Mouse (Mus musculus): ENCODE measurements around the gene Ifnk. TPM values are rescaled to one million over a fixed set of nuclear protein-coding genes. Genes with fewer than 3 reads are reported as not detected.

The Ifnk gene
- total and polyA plus RNA-seq, 3 experiments: not detected

DNA sequence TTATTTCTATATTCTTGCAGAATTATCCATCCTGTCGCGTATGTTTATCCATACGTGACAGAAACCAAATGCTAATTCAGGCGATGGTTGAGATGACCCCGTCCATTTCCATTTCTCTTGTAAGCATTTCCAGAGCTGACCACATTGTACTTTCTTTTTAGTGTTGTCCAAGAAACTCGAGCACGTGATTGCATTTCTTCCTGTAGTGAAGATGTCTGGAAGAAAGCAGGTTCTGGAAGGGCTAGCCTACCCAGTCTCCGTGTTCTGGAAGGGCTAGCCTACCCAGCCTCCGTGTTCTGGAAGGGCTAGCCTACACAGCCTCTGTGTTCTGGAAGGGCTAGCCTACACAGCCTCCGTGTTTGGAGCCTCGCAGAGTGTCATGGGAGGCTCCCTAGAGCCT, 27.8 kb upstream of the Ifnk start:
- ATAC-seq (ENCODE audit: extremely low read depth, insufficient number of reproducible peaks, low FRiP score, poor library complexity, severe bottlenecking): no peak

DNA sequence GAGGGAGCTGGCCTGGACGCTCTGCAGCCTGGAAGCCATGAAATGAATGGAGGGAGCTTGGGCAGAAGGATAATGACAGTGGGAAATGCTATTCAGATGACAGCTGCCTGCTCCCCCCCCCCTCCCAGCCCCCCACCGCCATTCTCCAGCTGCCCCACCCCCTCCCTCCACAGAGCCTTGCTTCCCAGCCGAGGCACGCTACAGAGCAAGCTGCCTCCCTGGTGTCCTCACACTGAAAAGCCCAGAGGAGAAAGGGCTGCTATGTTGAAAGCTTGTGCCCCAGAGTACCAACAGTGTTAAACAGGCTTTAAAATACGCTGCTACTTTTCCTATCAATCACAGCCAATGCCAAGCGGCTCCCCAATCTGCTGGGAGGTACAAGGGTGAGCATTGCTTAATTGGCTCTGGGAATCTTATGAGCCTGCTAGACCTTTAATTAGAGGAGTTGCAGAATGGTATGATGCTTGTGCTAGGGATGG, 26.5 kb upstream of the Ifnk start:
- TF ChIP-seq POLR2AphosphoS5 (IDR thresholded peaks at IDR 0.05; ENCODE audit: insufficient replicate concordance, low read depth, low read length): no peak
- no peak for TF ChIP-seq TAL1 (conservative IDR thresholded peaks at IDR 0.05; ENCODE audit: low read depth, low read length)
- TF ChIP-seq GATA2 (IDR thresholded peaks at IDR 0.05; ENCODE audit: borderline replicate concordance, low read depth, low read length): no peak
- TF ChIP-seq CTCF (IDR thresholded peaks at IDR 0.05; ENCODE audit: low read depth, low read length): no peak
- TF ChIP-seq GATA1 (IDR thresholded peaks at IDR 0.05; ENCODE audit: borderline replicate concordance, low read length): no peak
- Histone ChIP-seq H3K4me1 (ENCODE audit: insufficient read depth, low read depth, low read length) (no peaks in the 10 kb centered on the region), H3K36me3 (replicated peaks) (no peaks in the 10 kb centered on the region), H3K4me3 (ENCODE audit: low read depth, low read length) (no peak overlapping the region), H3K27me3 (ENCODE audit: insufficient read depth, low read length) (peaks cover 3% of the 10 kb centered on the region; the same call in 1 of the 2 replicates), H3K9me3 (replicated peaks) (no peaks in the 10 kb centered on the region)
- no peak for DNase-seq (ENCODE audit: low spot score)
- ATAC-seq (ENCODE audit: extremely low read depth, insufficient number of reproducible peaks, low FRiP score, poor library complexity, severe bottlenecking): no peak

More for the DNA sequence above, 27.8 kb upstream of the Ifnk start:
- no peaks in the 10 kb centered on the region for H3K36me3 ChIP-seq (replicated peaks)
- H3K4me1 ChIP-seq (ENCODE audit: insufficient read depth, low read depth, low read length): no peaks in the 10 kb centered on the region
- H3K9me3 ChIP-seq (replicated peaks): no peaks in the 10 kb centered on the region
- TF ChIP-seq CTCF (IDR thresholded peaks at IDR 0.05; ENCODE audit: low read depth, low read length) (no peak), GATA1 (IDR thresholded peaks at IDR 0.05; ENCODE audit: borderline replicate concordance, low read length) (no peak), GATA2 (IDR thresholded peaks at IDR 0.05; ENCODE audit: borderline replicate concordance, low read depth, low read length) (no peak), TAL1 (conservative IDR thresholded peaks at IDR 0.05; ENCODE audit: low read depth, low read length) (no peak), POLR2AphosphoS5 (IDR thresholded peaks at IDR 0.05; ENCODE audit: insufficient replicate concordance, low read depth, low read length) (no peak)
- H3K27me3 ChIP-seq (ENCODE audit: insufficient read depth, low read length): peaks cover 3% of the 10 kb centered on the region; the same call in 1 of the 2 replicates
- no peak for DNase-seq (ENCODE audit: low spot score)
- H3K4me3 ChIP-seq (ENCODE audit: low read depth, low read length): no peak overlapping the region

DNA sequence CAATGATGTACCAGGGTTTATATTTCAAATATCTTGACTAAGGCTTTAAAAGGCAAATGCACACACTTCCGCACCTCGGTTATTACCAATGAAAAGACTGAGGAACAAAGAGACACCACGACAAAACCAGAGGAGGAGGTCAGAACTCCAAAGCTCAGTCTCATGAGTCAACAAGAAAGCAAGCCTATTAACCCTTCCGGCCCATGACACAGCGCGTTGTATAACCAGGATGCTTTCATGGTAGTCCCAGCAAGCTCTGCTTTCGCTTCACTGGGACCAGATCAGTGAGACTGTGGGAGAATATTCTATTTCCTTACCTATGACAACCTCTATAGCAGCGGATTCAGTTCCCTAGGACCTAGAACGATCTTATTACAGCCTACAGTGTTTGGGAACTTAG, 25.1 kb upstream of the Ifnk start:
- H3K9me3 ChIP-seq (replicated peaks): no peaks in the 10 kb centered on the region
- DNase-seq (ENCODE audit: low spot score): no peak
- peaks cover 3% of the 10 kb centered on the region; the same call in 1 of the 2 replicates for H3K27me3 ChIP-seq (ENCODE audit: insufficient read depth, low read length)
- no peaks in the 10 kb centered on the region for H3K4me1 ChIP-seq (ENCODE audit: insufficient read depth, low read depth, low read length)
- no peaks in the 10 kb centered on the region for H3K36me3 ChIP-seq (replicated peaks)
- TF ChIP-seq CTCF (IDR thresholded peaks at IDR 0.05; ENCODE audit: low read depth, low read length): no peak
- no peak for TF ChIP-seq GATA1 (IDR thresholded peaks at IDR 0.05; ENCODE audit: borderline replicate concordance, low read length)
- no peak for TF ChIP-seq POLR2AphosphoS5 (IDR thresholded peaks at IDR 0.05; ENCODE audit: insufficient replicate concordance, low read depth, low read length)
- no peak for TF ChIP-seq GATA2 (IDR thresholded peaks at IDR 0.05; ENCODE audit: borderline replicate concordance, low read depth, low read length)
- TF ChIP-seq TAL1 (conservative IDR thresholded peaks at IDR 0.05; ENCODE audit: low read depth, low read length): no peak
- H3K4me3 ChIP-seq (ENCODE audit: low read depth, low read length): no peak overlapping the region
- no peak for ATAC-seq (ENCODE audit: extremely low read depth, insufficient number of reproducible peaks, low FRiP score, poor library complexity, severe bottlenecking)

DNA sequence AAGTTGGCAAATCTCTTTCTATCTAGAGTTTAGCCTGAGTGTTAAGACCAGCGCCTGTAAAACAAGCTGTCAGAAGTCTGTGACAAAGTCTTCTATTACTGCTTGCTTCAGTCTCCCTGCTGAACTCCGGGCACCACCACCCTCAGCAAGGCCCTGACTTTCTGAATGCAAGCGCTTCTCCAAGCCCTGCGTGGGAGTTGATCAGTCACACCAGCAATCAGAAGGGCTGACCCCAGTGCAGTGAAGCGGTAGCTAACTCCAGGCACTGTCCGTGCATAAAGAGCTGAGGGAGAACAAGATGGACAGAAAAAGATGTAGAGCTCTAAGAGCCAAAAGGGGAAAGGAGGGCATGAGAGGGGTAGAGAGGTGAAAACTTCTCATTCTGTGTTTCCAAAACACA, 24.1 kb upstream of the Ifnk start:
- no peak for ATAC-seq (ENCODE audit: extremely low read depth, insufficient number of reproducible peaks, low FRiP score, poor library complexity, severe bottlenecking)

DNA sequence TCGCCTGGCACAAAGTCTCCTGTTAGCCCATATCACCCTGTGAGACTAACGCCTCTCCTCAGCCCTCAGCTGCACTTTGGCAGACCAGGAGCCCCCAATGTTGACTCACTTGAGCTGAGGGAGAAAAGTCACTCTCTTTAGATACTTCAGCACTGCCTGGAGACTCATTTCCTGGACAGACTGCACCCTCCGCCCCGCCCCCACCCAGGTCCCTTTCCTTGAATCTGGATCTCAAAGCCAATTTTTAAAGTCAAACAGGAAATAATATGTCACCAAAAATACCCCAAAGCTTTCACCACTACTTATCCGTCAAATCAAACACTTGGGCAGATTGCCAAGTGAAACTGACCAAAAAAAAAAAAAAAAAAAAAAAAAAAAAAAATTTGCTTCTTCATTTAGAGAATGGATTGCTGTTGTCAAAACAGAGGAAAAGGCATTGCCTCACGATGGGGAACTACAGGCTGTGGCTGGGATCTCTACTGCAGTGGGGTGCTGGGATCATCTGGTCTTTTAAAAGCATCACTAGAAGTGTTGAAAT, 21.4 kb upstream of the Ifnk start:
- H3K36me3 ChIP-seq (replicated peaks): no peaks in the 10 kb centered on the region
- DNase-seq (ENCODE audit: low spot score) (no peak), ATAC-seq (ENCODE audit: extremely low read depth, insufficient number of reproducible peaks, low FRiP score, poor library complexity, severe bottlenecking) (no peak)
- H3K27me3 ChIP-seq (ENCODE audit: insufficient read depth, low read length): no peaks in the 10 kb centered on the region
- H3K4me1 ChIP-seq (ENCODE audit: insufficient read depth, low read depth, low read length): no peaks in the 10 kb centered on the region
- no peak for TF ChIP-seq POLR2AphosphoS5 (IDR thresholded peaks at IDR 0.05; ENCODE audit: insufficient replicate concordance, low read depth, low read length)
- no peak for TF ChIP-seq GATA2 (IDR thresholded peaks at IDR 0.05; ENCODE audit: borderline replicate concordance, low read depth, low read length)
- TF ChIP-seq TAL1 (conservative IDR thresholded peaks at IDR 0.05; ENCODE audit: low read depth, low read length): no peak
- TF ChIP-seq CTCF (IDR thresholded peaks at IDR 0.05; ENCODE audit: low read depth, low read length): no peak
- TF ChIP-seq GATA1 (IDR thresholded peaks at IDR 0.05; ENCODE audit: borderline replicate concordance, low read length): no peak
- H3K4me3 ChIP-seq (ENCODE audit: low read depth, low read length): no peak overlapping the region
- no peaks in the 10 kb centered on the region for H3K9me3 ChIP-seq (replicated peaks)

More for the DNA sequence above, 24.1 kb upstream of the Ifnk start:
- DNase-seq (ENCODE audit: low spot score): no peak
- TF ChIP-seq GATA2 (IDR thresholded peaks at IDR 0.05; ENCODE audit: borderline replicate concordance, low read depth, low read length) (no peak), POLR2AphosphoS5 (IDR thresholded peaks at IDR 0.05; ENCODE audit: insufficient replicate concordance, low read depth, low read length) (no peak), CTCF (IDR thresholded peaks at IDR 0.05; ENCODE audit: low read depth, low read length) (no peak), GATA1 (IDR thresholded peaks at IDR 0.05; ENCODE audit: borderline replicate concordance, low read length) (no peak)
- Histone ChIP-seq H3K36me3 (replicated peaks) (no peaks in the 10 kb centered on the region), H3K27me3 (ENCODE audit: insufficient read depth, low read length) (no peaks in the 10 kb centered on the region), H3K9me3 (replicated peaks) (no peaks in the 10 kb centered on the region), H3K4me3 (ENCODE audit: low read depth, low read length) (no peak overlapping the region), H3K4me1 (ENCODE audit: insufficient read depth, low read depth, low read length) (no peaks in the 10 kb centered on the region)

- Histone ChIP-seq H3K36me3 (replicated peaks) (no peaks in the 10 kb centered on the region), H3K4me1 (ENCODE audit: insufficient read depth, low read depth, low read length) (no peaks in the 10 kb centered on the region), H3K4me3 (ENCODE audit: low read depth, low read length) (no peak overlapping the region), H3K27me3 (ENCODE audit: insufficient read depth, low read length) (no peaks in the 10 kb centered on the region), H3K9me3 (replicated peaks) (no peaks in the 10 kb centered on the region)
- ATAC-seq (ENCODE audit: extremely low read depth, insufficient number of reproducible peaks, low FRiP score, poor library complexity, severe bottlenecking) (no peak), DNase-seq (ENCODE audit: low spot score) (no peak)
- TF ChIP-seq CTCF (IDR thresholded peaks at IDR 0.05; ENCODE audit: low read depth, low read length) (no peak), GATA2 (IDR thresholded peaks at IDR 0.05; ENCODE audit: borderline replicate concordance, low read depth, low read length) (no peak), TAL1 (conservative IDR thresholded peaks at IDR 0.05; ENCODE audit: low read depth, low read length) (no peak), POLR2AphosphoS5 (IDR thresholded peaks at IDR 0.05; ENCODE audit: insufficient replicate concordance, low read depth, low read length) (no peak)
Measured at GRCm38 (mm10) chr4:35131592-35131991, 20.3 kb upstream of the Ifnk start.
